Mouse (Mus musculus) heart, postnatal 4 days (tissue): ENCODE data around the gene Lhx5. TPM values are rescaled to one million over a fixed set of nuclear protein-coding genes. Genes with fewer than 3 reads are reported as not detected.
A peak's percentile ranks its signal among the peaks of the same experiment; 100 is the strongest.

Experiments
- DNase-seq: peaks from one replicate; pipeline ENCODE4 v3.0.0; 2021
- total RNA-seq, 2 experiments: library from RNA; stranded (reverse); gene quantifications; 2 replicates each; pipeline ENCODE4 v1.2.3; 2021

The Lhx5 gene
- total RNA-seq, 2 experiments from 2014 or later = not detected

GRCm38 (mm10) chr5:120467026-120467425, 35.5 kb downstream of the Lhx5 start:
- peak; percentile 55 for DNase-seq

GRCm38 (mm10) chr5:120468336-120468735, 36.8 kb downstream of the Lhx5 start:
- DNase-seq = no peak

- DNase-seq = no peak
These were observed 37.3 kb downstream of the Lhx5 start for GRCm38 (mm10) chr5:120468830-120469229.

- DNase-seq = no peak
These were observed 40.0 kb downstream of the Lhx5 start for GRCm38 (mm10) chr5:120471538-120471937.

GRCm38 (mm10) chr5:120472770-120473169, 41.3 kb downstream of the Lhx5 start, which contains the start of gene Sdsl:
TSS of gene Sdsl (minus strand) at chr5:120472810.
- no peak for DNase-seq

- no peak for DNase-seq
These were observed 41.9 kb downstream of the Lhx5 start for GRCm38 (mm10) chr5:120473361-120473760.

GRCm38 (mm10) chr5:120475861-120476260, 44.4 kb downstream of the Lhx5 start:
- no peak for DNase-seq

GRCm38 (mm10) chr5:120476296-120476695, 44.8 kb downstream of the Lhx5 start, which contains the start of gene Sds:
TSS of gene Sds (plus strand) at chr5:120476526.
- no peak for DNase-seq

- DNase-seq = no peak
These were observed 46.5 kb downstream of the Lhx5 start for GRCm38 (mm10) chr5:120477993-120478392.

GRCm38 (mm10) chr5:120479538-120479937, 48.0 kb downstream of the Lhx5 start:
- DNase-seq = no peak

- DNase-seq = no peak
These were observed 49.7 kb downstream of the Lhx5 start for GRCm38 (mm10) chr5:120481205-120481604.

- DNase-seq = no peak
These were observed 51.9 kb downstream of the Lhx5 start for GRCm38 (mm10) chr5:120483399-120483798.

GRCm38 (mm10) chr5:120487844-120488243, 56.3 kb downstream of the Lhx5 start:
- DNase-seq = no peak

- peak; percentile 46 for DNase-seq
These were observed 59.2 kb downstream of the Lhx5 start for GRCm38 (mm10) chr5:120490679-120491192.

Other genes with a start within 250 kb of the Lhx5 start
- gene Sdsl, start 41.1 kb downstream of the Lhx5 start, total RNA-seq = 10 to 100 TPM; 12.2 to 12.4 TPM
- gene Sds, start 44.8 kb downstream of the Lhx5 start, total RNA-seq = not detected
- 10 to 100 TPM; 38.0 to 38.3 TPM for gene Plbd2, start 71.9 kb downstream of the Lhx5 start, total RNA-seq
- gene Slc8b1, start 79.5 kb downstream of the Lhx5 start, total RNA-seq = 1 to 10 TPM; 8.7 to 9.3 TPM
- 10 to 100 TPM; 31.6 to 34.2 TPM for gene Tpcn1, start 157.0 kb downstream of the Lhx5 start, total RNA-seq
- gene Iqcd, start 157.3 kb downstream of the Lhx5 start, total RNA-seq = not detected
- 10 to 100 TPM; 10.7 to 10.8 TPM for gene Rita1, start 180.9 kb downstream of the Lhx5 start, total RNA-seq
- 10 to 100 TPM; 30.8 to 32.0 TPM for gene Ddx54, start 181.0 kb downstream of the Lhx5 start, total RNA-seq
- gene Cfap73, start 202.5 kb downstream of the Lhx5 start, total RNA-seq = not detected
- under 1 TPM; 0.29 to 0.45 TPM for gene Rasal1, start 217.1 kb downstream of the Lhx5 start, total RNA-seq